Mouse (Mus musculus): Measurements from ENCODE around the gene Hist1h4a. TPM values are rescaled to one million over a fixed set of nuclear protein-coding genes. Genes with fewer than 3 reads are reported as not detected.

Gene Hist1h4a
- polyA plus RNA-seq, 1 experiment from 2014 or later: not detected

DNA sequence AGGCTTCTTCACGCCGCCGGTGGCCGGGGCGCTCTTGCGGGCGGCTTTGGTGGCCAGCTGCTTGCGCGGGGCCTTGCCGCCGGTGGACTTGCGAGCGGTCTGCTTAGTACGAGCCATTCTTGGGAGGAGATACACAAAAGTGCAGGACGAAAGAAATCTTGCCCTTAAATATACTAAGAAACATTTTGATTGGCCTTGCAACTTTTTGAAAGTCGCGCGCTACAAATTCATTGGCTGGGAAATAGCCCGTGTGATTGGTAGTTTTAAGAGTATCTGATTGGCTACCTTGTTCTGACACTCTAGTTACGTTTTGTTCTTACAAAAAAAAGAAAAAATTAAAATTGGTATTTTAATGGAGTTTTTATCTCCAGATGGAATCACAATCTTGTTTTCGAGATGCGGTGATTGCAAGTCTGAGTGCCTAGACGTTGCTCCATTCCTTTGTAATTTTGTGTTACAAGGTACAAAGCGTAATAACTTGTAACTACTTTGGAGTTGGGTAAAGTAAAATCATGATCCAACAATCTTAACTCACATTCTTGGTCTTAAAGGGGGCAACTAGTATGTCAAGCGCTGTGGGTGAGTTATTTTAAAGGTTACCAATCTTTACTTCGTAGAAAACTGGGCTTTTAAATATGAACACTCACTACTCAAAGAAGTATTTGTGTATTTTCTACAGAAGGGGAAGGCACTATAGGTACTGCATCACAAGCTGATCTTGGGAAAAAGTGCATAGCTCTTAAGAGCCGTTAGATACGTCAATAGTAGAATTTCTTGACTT lies 15.5 kb downstream of the Hist1h4a start, which contains the start of gene Hist1h3c:
Gene Hist1h3c (minus strand): TSS at position 222 of the 781 bp plus-strand sequence.
- Histone ChIP-seq H3K4me1 (peaks cover 21% of the 10 kb centered on the region), H3K4me3 (replicated peaks) (peak within 1 kb of the TSS; percentile 45), H3K4me2 (peak within 1 kb of the TSS; percentile 63), H3K9ac (peak within 1 kb of the TSS; percentile 75), H3K27ac (peak within 1 kb of the TSS; percentile 99), H3K36me3 (replicated peaks) (no peaks in the 10 kb centered on the region), H3K9me3 (no peaks in the 10 kb centered on the region), H3K27me3 (no peaks in the 10 kb centered on the region)
- under 1% methylated on average over 26 of the region's 28 CpGs for WGBS
- ATAC-seq (ENCODE audit: low FRiP score): peak; percentile 72

DNA sequence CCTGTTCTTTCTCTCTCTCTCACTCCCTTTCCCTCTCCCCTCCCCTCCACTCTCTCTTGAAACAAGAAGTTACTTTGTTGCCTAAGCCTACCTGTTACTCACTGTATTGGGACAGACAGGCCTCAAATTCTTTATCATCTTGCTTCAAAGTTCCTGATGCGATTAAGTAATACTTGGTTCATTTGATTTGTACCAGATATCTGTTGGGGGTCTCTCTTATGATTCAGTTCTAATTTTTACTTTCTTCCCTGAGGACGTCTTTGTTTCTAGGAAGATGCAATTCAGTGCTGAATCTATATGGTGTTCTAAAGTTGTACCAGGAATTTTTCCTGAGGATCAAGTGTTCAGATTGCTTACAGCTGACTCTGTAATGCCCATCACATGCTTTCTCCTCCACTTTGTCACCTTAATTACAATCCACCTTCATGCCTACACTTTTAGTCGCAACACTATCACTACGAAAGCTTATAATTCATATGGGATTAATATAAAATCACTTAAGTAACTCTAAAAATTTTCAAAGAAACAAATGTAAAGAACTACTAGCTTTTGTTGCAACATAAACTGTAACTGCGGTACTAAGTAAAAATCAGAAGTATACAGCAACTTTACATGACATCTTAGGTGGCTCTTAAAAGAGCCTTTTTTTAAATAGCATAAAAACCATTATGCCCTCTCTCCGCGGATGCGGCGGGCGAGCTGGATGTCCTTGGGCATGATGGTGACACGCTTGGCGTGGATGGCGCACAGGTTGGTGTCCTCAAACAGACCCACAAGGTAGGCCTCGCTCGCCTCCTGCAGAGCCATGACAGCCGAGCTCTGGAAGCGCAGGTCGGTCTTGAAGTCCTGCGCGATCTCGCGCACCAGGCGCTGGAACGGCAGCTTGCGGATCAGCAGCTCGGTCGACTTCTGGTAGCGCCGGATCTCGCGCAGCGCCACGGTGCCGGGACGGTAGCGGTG lies 16.3 kb downstream of the Hist1h4a start:
- WGBS: under 1% methylated on average over 15 of the region's 36 CpGs
- Histone ChIP-seq H3K4me1 (peaks cover 29% of the 10 kb centered on the region), H3K4me2 (peak overlapping the region; percentile 63), H3K27ac (peak overlapping the region; percentile 99), H3K27me3 (no peaks in the 10 kb centered on the region), H3K9me3 (no peaks in the 10 kb centered on the region), H3K36me3 (replicated peaks) (no peaks in the 10 kb centered on the region), H3K4me3 (replicated peaks) (peak overlapping the region; percentile 45), H3K9ac (peak overlapping the region; percentile 64)
- no peak for ATAC-seq (ENCODE audit: low FRiP score)

DNA sequence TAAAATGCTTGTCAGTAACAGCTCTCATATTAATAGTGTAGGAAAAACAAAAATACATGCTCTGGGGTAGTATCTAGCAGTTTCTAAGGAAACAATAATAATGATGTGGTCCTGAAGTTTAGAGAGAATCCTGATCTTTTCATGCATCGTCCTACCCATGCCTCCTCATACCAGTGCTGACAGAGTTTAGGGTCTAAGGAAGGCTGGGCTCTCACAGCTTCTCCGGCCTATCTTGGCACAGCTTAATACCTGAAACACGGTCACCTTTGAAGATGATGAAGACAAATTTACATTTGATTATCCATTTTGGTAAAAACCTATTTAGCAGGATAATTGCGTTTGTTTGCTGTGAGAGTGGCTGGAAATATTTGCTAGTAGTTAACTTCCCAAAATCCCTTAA lies 17.1 kb downstream of the Hist1h4a start:
- Histone ChIP-seq H3K4me2 (peak overlapping the region; percentile 63), H3K4me1 (peaks cover 34% of the 10 kb centered on the region), H3K9ac (peak overlapping the region; percentile 64; the same call in 1 of the 2 replicates), H3K27me3 (no peaks in the 10 kb centered on the region), H3K4me3 (replicated peaks) (peak overlapping the region; percentile 45), H3K9me3 (no peaks in the 10 kb centered on the region), H3K36me3 (replicated peaks) (no peaks in the 10 kb centered on the region), H3K27ac (peak overlapping the region; percentile 99)
- ATAC-seq (ENCODE audit: low FRiP score): no peak
- WGBS: 44% methylated on average over 4 of the region's 4 CpGs

DNA sequence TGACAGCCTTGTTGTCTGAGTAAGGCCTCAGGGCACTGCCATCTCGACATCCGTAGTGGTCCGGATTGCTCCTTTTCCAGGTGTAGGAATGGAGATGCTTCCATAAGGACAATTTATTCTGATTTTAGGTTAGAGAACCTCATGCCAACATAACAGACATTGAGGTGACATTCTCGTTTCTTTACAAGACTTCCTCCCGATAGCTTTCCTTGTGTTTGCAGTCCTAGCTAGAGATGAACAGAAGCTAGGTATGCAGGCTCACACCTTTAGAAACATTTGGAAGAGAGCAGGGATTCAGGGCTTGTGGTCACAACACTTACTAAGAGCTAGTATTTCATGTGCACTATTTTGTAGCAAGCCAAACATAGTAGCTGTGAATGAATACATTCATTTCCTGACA lies 17.8 kb downstream of the Hist1h4a start:
- ATAC-seq (ENCODE audit: low FRiP score): no peak
- no peaks in the 10 kb centered on the region for H3K9me3 ChIP-seq
- no peaks in the 10 kb centered on the region for H3K36me3 ChIP-seq (replicated peaks)
- peaks cover 34% of the 10 kb centered on the region for H3K4me1 ChIP-seq
- H3K27ac ChIP-seq: 0 out of 2 replicates have a peak overlapping the region, but pooled peaks have one; percentile 53
- no peak overlapping the region for H3K4me2 ChIP-seq
- no peak overlapping the region for H3K9ac ChIP-seq
- H3K27me3 ChIP-seq: no peaks in the 10 kb centered on the region
- 88% methylated on average over 5 of the region's 5 CpGs for WGBS
- no peak overlapping the region for H3K4me3 ChIP-seq (replicated peaks)

DNA sequence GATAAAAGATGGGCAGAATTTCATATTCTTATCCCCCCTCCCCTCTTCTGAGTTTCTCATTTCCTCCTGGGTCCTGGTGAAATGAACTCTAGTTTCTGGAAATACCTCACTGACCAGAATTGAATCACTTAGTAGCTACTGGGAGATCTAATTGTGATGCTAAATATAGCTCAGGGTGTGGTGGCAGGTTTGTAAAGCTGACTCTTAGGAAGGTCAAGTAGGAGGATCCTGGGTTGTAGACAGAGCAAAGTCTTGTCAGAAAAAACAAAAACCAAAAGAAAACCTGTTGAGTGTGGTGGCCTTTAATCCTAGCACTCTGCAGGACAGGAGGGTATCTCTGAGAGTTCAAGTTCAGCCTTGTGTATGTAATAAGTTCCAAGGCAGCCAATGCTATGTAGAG lies 19.0 kb downstream of the Hist1h4a start:
- H3K4me2 ChIP-seq: no peak overlapping the region
- no peaks in the 10 kb centered on the region for H3K9me3 ChIP-seq
- no peak overlapping the region for H3K9ac ChIP-seq
- no peaks in the 10 kb centered on the region for H3K36me3 ChIP-seq (replicated peaks)
- no peak overlapping the region for H3K4me3 ChIP-seq (replicated peaks)
- H3K4me1 ChIP-seq: peaks cover 31% of the 10 kb centered on the region
- no peak for ATAC-seq (ENCODE audit: low FRiP score)
- H3K27me3 ChIP-seq: no peaks in the 10 kb centered on the region
- H3K27ac ChIP-seq: no peak overlapping the region

DNA sequence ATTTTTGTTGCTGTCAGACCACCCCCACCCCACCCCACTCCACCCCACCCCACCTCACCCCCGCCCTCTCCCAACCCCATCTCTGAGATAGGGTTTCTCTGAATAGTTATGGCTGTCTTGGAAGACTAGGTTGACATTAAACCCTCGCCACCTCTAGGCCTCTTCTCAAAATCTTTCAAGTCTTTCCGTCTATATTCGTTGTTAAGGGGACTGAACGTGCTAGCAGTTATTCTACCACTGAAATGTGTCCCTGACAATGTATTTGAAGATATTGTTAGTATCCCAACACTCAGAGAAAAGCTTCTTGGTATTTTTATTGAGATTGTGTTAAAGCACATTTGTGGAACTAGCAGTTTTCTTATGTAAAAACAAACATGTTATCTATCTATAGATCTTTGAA lies 20.1 kb downstream of the Hist1h4a start:
- H3K36me3 ChIP-seq (replicated peaks): no peaks in the 10 kb centered on the region
- no peak for ATAC-seq (ENCODE audit: low FRiP score)
- no peaks in the 10 kb centered on the region for H3K9me3 ChIP-seq
- WGBS: 68% methylated on average over 5 of the region's 5 CpGs
- peak overlapping the region; percentile 99 for H3K27ac ChIP-seq
- peak overlapping the region; percentile 58; the same call in 1 of the 2 replicates for H3K4me3 ChIP-seq (replicated peaks)
- peak overlapping the region; percentile 95 for H3K4me2 ChIP-seq
- no peak overlapping the region for H3K9ac ChIP-seq
- no peaks in the 10 kb centered on the region for H3K27me3 ChIP-seq
- peaks cover 31% of the 10 kb centered on the region for H3K4me1 ChIP-seq

DNA sequence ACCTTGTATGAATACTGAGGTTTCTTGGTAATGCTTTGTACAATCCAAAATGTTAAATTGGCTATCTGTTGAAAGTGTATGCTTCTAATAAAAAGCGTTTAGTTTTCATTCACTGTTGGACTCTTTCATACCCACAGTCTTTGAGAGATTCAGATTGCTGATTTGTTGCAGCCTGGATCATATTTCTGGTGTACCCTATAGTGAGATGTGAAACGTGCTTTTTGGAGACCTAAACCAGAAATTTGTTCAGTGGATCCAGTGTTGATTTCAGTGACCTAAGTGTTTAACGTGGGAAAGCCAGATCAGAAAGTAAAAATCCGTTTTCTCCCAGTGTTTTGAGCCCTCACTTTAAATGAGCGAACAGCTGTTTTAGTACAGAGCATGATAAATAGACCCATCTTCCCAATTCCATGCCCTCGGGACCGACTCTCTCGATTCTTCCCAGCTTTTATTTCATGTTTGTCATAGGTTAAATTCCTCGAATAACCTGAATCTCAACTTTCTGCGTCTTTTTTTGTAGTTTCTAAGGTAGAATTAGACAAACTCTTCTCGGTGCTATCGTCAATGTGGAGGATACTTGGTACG lies 20.7 kb downstream of the Hist1h4a start:
- peak overlapping the region; percentile 99 for H3K27ac ChIP-seq
- H3K36me3 ChIP-seq (replicated peaks): no peaks in the 10 kb centered on the region
- H3K4me3 ChIP-seq (replicated peaks): peak overlapping the region; percentile 58
- peak overlapping the region; percentile 95 for H3K4me2 ChIP-seq
- 41% methylated on average over 13 of the region's 13 CpGs for WGBS
- ATAC-seq (ENCODE audit: low FRiP score): no peak
- peak overlapping the region; percentile 90 for H3K9ac ChIP-seq
- H3K27me3 ChIP-seq: no peaks in the 10 kb centered on the region
- H3K4me1 ChIP-seq: peaks cover 31% of the 10 kb centered on the region
- H3K9me3 ChIP-seq: no peaks in the 10 kb centered on the region

DNA sequence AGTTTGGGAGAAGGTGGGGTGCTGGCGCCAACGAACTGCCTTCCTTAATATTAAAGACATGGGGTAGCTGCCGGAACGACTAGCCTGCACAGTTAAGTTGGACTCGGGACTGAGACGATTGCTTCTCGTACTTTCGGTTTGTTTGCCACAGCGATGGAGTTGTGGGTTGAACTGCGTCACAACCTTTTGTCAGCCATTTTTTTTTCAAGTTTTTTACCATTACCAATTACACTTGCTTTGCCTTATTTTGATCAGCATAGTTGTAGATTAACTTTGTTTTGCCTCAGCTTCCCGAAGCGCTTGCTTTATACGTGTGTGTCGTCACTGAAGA lies 21.1 kb downstream of the Hist1h4a start:
- peaks cover 31% of the 10 kb centered on the region for H3K4me1 ChIP-seq
- under 1% methylated on average over 14 of the region's 14 CpGs for WGBS
- peak overlapping the region; percentile 95 for H3K4me2 ChIP-seq
- peak overlapping the region; percentile 58 for H3K4me3 ChIP-seq (replicated peaks)
- H3K27me3 ChIP-seq: no peaks in the 10 kb centered on the region
- ATAC-seq (ENCODE audit: low FRiP score): no peak
- peak overlapping the region; percentile 99 for H3K27ac ChIP-seq
- no peaks in the 10 kb centered on the region for H3K9me3 ChIP-seq
- no peaks in the 10 kb centered on the region for H3K36me3 ChIP-seq (replicated peaks)
- H3K9ac ChIP-seq: peak overlapping the region; percentile 90

DNA sequence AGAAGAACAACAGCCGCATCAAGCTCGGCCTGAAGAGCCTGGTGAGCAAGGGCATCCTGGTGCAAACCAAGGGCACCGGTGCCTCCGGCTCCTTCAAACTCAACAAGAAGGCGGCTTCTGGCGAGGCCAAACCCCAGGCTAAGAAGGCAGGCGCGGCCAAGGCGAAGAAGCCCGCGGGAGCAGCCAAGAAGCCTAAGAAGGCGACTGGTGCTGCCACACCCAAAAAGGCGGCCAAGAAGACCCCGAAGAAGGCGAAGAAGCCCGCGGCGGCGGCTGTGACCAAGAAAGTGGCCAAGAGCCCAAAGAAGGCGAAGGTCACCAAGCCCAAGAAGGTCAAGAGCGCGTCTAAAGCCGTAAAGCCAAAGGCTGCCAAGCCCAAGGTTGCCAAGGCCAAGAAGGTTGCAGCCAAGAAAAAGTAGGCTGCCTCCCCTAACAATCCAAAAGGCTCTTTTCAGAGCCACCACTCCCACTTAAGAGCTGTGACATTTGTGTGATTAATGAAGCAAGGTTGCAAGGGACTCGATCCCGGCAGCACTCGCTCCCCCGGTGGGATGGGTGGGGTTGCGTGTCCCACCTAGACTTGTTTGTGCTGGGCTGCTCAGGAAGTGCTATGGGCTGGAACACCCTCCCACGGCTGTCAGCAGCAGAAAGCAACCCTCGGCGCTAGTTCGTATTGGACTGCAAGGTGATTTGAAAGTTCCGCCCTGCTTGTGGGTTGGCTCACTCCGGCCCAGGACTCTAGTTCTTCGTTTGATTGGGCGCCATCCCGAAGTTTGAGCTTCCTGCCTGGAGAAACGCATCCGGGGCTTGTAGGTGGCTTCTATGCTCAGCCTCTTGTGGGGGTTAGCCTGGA lies 21.7 kb downstream of the Hist1h4a start:
- Histone ChIP-seq H3K27me3 (no peaks in the 10 kb centered on the region), H3K36me3 (replicated peaks) (no peaks in the 10 kb centered on the region), H3K9ac (peak overlapping the region; percentile 90), H3K4me2 (peak overlapping the region; percentile 95), H3K4me3 (replicated peaks) (peak overlapping the region; percentile 58), H3K9me3 (no peaks in the 10 kb centered on the region), H3K27ac (peak overlapping the region; percentile 99), H3K4me1 (peaks cover 26% of the 10 kb centered on the region)
- ATAC-seq (ENCODE audit: low FRiP score): peak; percentile 84
- WGBS: under 1% methylated on average over 38 of the region's 39 CpGs

DNA sequence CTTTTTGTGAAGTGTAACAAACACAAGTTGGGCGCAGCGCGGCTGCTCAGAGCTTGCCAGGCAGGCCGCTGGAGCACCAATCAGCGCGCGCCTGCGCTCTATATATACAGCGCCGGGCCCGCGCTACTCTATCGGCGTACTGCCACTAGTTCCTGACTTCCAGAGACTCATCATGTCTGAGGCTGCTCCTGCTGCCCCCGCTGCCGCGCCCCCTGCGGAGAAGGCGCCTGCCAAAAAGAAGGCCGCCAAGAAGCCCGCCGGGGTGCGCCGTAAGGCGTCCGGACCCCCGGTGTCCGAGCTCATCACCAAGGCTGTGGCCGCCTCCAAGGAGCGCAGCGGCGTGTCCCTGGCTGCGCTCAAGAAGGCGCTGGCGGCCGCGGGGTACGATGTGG lies 22.4 kb downstream of the Hist1h4a start, which contains the start of gene Hist1h1c:
Gene Hist1h1c (plus strand): TSS at position 132 of the 392 bp plus-strand sequence.
- whole genome bisulfite sequencing: under 1% methylated on average over 38 of the region's 38 CpGs
- H3K9me3 ChIP-seq: no peaks in the 10 kb centered on the region
- peak within 1 kb of the TSS; percentile 95 for H3K4me2 ChIP-seq
- H3K27ac ChIP-seq: peak within 1 kb of the TSS; percentile 99
- H3K36me3 ChIP-seq (replicated peaks): no peaks in the 10 kb centered on the region
- peak within 1 kb of the TSS; percentile 58 for H3K4me3 ChIP-seq (replicated peaks)
- peaks cover 22% of the 10 kb centered on the region for H3K4me1 ChIP-seq
- ATAC-seq (ENCODE audit: low FRiP score): peak; percentile 97
- H3K27me3 ChIP-seq: no peaks in the 10 kb centered on the region
- H3K9ac ChIP-seq: peak within 1 kb of the TSS; percentile 90

DNA sequence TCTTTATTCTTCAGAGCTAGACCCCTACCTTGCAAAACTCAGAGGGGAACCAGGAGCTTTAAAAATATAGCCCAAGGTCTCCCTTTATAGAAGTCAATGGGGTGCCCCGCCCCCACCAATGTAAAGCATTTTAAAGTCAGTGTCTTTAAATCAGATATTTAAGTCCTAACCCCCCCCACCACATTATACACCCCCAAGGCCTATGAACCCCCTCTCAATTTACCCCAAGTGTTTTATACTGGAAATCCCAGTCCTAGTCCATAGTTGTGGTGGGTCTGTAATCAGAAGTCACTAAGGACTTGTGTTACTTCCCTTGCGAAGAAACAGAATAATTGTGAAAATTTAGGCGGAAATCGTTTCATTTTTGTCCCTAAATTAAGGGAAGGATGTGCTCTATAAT lies 23.0 kb downstream of the Hist1h4a start:
- H3K4me3 ChIP-seq (replicated peaks): peak overlapping the region; percentile 58; the same call in 1 of the 2 replicates
- no peaks in the 10 kb centered on the region for H3K36me3 ChIP-seq (replicated peaks)
- H3K9ac ChIP-seq: peak overlapping the region; percentile 36; the same call in 1 of the 2 replicates
- no peaks in the 10 kb centered on the region for H3K27me3 ChIP-seq
- H3K4me2 ChIP-seq: peak overlapping the region; percentile 95
- H3K27ac ChIP-seq: peak overlapping the region; percentile 99
- no peaks in the 10 kb centered on the region for H3K9me3 ChIP-seq
- no peak for ATAC-seq (ENCODE audit: low FRiP score)
- peaks cover 22% of the 10 kb centered on the region for H3K4me1 ChIP-seq
- WGBS: 20% methylated on average over 4 of the region's 4 CpGs

All from forebrain, embryonic 12.5 days (tissue).